In genomic region chr6:141986772-141987171, GRCm38 (mm10) we compare ENCODE assay signal across 43 mouse cellular contexts. TPM values are rescaled to one million over a fixed set of nuclear protein-coding genes. Genes with fewer than 3 reads are reported as not detected.
"Had no signal": no experiment of that assay in that cellular context is flagged by ENCODE, and none has a peak within 500 bp of the region (broad histone marks: within the 10 kb centered on the region; RNA-seq: fewer than 3 reads in every experiment).

No protein-coding gene starts in this region.

- H3K9me3 ChIP-seq: heart, embryonic 10.5 days; heart, embryonic 12.5 days; heart, embryonic 13.5 days; heart, embryonic 15.5 days; hindbrain, embryonic 10.5 days; hindbrain, embryonic 12.5 days; hindbrain, embryonic 13.5 days; hindbrain, embryonic 15.5 days; intestine, embryonic 15.5 days; kidney, embryonic 15.5 days had no signal

- H3K27me3 ChIP-seq: heart, embryonic 12.5 days; heart, embryonic 13.5 days; heart, embryonic 15.5 days; hindbrain, embryonic 12.5 days; hindbrain, embryonic 13.5 days; hindbrain, embryonic 15.5 days; intestine, embryonic 15.5 days; kidney, embryonic 15.5 days had no signal

- H3K36me3 ChIP-seq: heart, embryonic 10.5 days; heart, embryonic 12.5 days; heart, embryonic 13.5 days; heart, embryonic 15.5 days; hindbrain, embryonic 10.5 days; hindbrain, embryonic 12.5 days; hindbrain, embryonic 13.5 days; hindbrain, embryonic 15.5 days; intestine, embryonic 15.5 days; kidney, embryonic 15.5 days had no signal

- H3K4me3 ChIP-seq: heart, embryonic 10.5 days; heart, embryonic 12.5 days; heart, embryonic 13.5 days; heart, embryonic 15.5 days; hindbrain, embryonic 10.5 days; hindbrain, embryonic 12.5 days; hindbrain, embryonic 13.5 days; hindbrain, embryonic 15.5 days; intestine, embryonic 15.5 days; kidney, embryonic 15.5 days; layer of hippocampus, adult 2 months had no signal

- ATAC-seq: hindbrain, embryonic 16.5 days; hindbrain, postnatal 0 days; inflammation-experienced regulatory T-cells, adult 6 months; intestine, embryonic 15.5 days; intestine, embryonic 16.5 days; intestine, postnatal 0 days had no signal

- H3K9ac ChIP-seq: heart, embryonic 12.5 days; heart, embryonic 13.5 days; heart, embryonic 15.5 days; hindbrain, embryonic 12.5 days; hindbrain, embryonic 13.5 days; hindbrain, embryonic 14.5 days; hindbrain, embryonic 15.5 days; intestine, embryonic 15.5 days; kidney, embryonic 15.5 days had no signal

- H3K27ac ChIP-seq: heart, embryonic 10.5 days; heart, embryonic 13.5 days; heart, embryonic 15.5 days; hindbrain, embryonic 10.5 days; hindbrain, embryonic 12.5 days; hindbrain, embryonic 13.5 days; hindbrain, embryonic 14.5 days; hindbrain, embryonic 15.5 days; hindbrain, postnatal 0 days; intestine, embryonic 15.5 days; kidney, embryonic 15.5 days; kidney, postnatal 0 days; layer of hippocampus, adult 2 months had no signal

- H3K4me2 ChIP-seq: heart, embryonic 11.5 days; heart, embryonic 12.5 days; heart, embryonic 13.5 days; heart, embryonic 15.5 days; hindbrain, embryonic 12.5 days; hindbrain, embryonic 13.5 days; hindbrain, embryonic 14.5 days; hindbrain, embryonic 15.5 days; intestine, embryonic 15.5 days; kidney, embryonic 15.5 days had no signal

- H3K4me1 ChIP-seq: heart, embryonic 10.5 days; heart, embryonic 12.5 days; heart, embryonic 13.5 days; heart, embryonic 15.5 days; hindbrain, embryonic 10.5 days; hindbrain, embryonic 12.5 days; hindbrain, embryonic 13.5 days; hindbrain, embryonic 15.5 days; intestine, embryonic 15.5 days; kidney, embryonic 15.5 days had no signal

- DNase-seq: heart, postnatal 10 days; heart, postnatal 14 days; heart, postnatal 36 days; heart, postnatal 4 days; kidney, adult 11 months; kidney, adult 18-20 months; kidney, adult 2 months; kidney, adult 8-10 months; kidney, adult 9 months; kidney, postnatal 10 days; kidney, postnatal 14 days; kidney, postnatal 25 days; kidney, postnatal 36 days; kidney, postnatal 4 days; layer of hippocampus, adult 9-11 months; layer of hippocampus, postnatal 36 days had no signal

RNA-seq across cellular contexts. Expression of gene Gm6614, which starts 24.4 kb away (rescaled TPM):
- polyA plus RNA-seq: heart, embryonic 10.5 days; heart, embryonic 11.5 days; heart, embryonic 12.5 days; heart, embryonic 13.5 days; heart, embryonic 14.5 days; heart, embryonic 15.5 days; heart, embryonic 16.5 days; heart, postnatal 0 days; hindbrain, embryonic 10.5 days; hindbrain, embryonic 11.5 days; hindbrain, embryonic 12.5 days; hindbrain, embryonic 13.5 days; hindbrain, embryonic 14.5 days; hindbrain, embryonic 15.5 days; hindbrain, embryonic 16.5 days; hindbrain, postnatal 0 days; inflammation-experienced regulatory T-cells, adult 6 months; intestine, embryonic 14.5 days; intestine, embryonic 15.5 days; intestine, embryonic 16.5 days; intestine, postnatal 0 days; kidney, embryonic 14.5 days; kidney, embryonic 15.5 days; kidney, embryonic 16.5 days; kidney, postnatal 0 days; large intestine, adult 2 months had no signal

RNA-seq across cellular contexts. Expression of gene Slco1a1, which starts 40.0 kb away (rescaled TPM):
- polyA plus RNA-seq: heart, embryonic 10.5 days; heart, embryonic 11.5 days; heart, embryonic 12.5 days; heart, embryonic 13.5 days; heart, embryonic 14.5 days; heart, embryonic 15.5 days; heart, embryonic 16.5 days; heart, postnatal 0 days; hindbrain, embryonic 10.5 days; hindbrain, embryonic 11.5 days; hindbrain, embryonic 12.5 days; hindbrain, embryonic 13.5 days; hindbrain, embryonic 14.5 days; hindbrain, embryonic 15.5 days; hindbrain, embryonic 16.5 days; hindbrain, postnatal 0 days; inflammation-experienced regulatory T-cells, adult 6 months; intestine, embryonic 14.5 days; intestine, embryonic 15.5 days; intestine, embryonic 16.5 days; intestine, postnatal 0 days; kidney, adult 2 months; kidney, embryonic 14.5 days; kidney, embryonic 15.5 days; kidney, embryonic 16.5 days; large intestine, adult 2 months had no signal
